Mouse (Mus musculus) forebrain, embryonic 13.5 days (tissue): ENCODE measurements at regions not wholly inside any gene's neighbourhood (a gene's known extent, or its start where the extent isn't known, plus 50 kb on each side); places are given as distances from the start of the nearest gene placed in this dataset.

Source experiments
- ATAC-seq: fragments of 200-750 bp; cut with Nextera tagmentation; 2 replicates; pipeline ENCODE4 v1.8.0; 2017
- H3K27ac ChIP-seq: fragments of 300-500 bp; sonication (generic); 2 replicates; pipeline ENCODE4 v1.5.1; 2015; ENCODE audit warnings: inconsistent platforms, mild to moderate bottlenecking, moderate library complexity
- H3K27me3 ChIP-seq: fragments of 300-500 bp; sonication (generic); 2 replicates; pipeline ENCODE4 v1.6.1; 2015; ENCODE audit warnings: mild to moderate bottlenecking, inconsistent platforms
- H3K36me3 ChIP-seq: fragments of 300-500 bp; sonication (generic); 2 replicates; pipeline ENCODE4 v1.6.1; 2015; ENCODE audit warnings: mild to moderate bottlenecking, inconsistent platforms; ENCODE audit not compliant: poor library complexity, severe bottlenecking
- H3K4me1 ChIP-seq: fragments of 300-500 bp; sonication (generic); 2 replicates; pipeline ENCODE4 v1.6.1; 2015; ENCODE audit warnings: inconsistent platforms
- H3K4me2 ChIP-seq: fragments of 300-500 bp; sonication (generic); 2 replicates; pipeline ENCODE4 v1.6.1; 2015; ENCODE audit warnings: inconsistent platforms, mild to moderate bottlenecking, moderate library complexity
- H3K4me3 ChIP-seq: fragments of 300-500 bp; sonication (generic); 2 replicates; pipeline ENCODE4 v1.5.1; 2015; ENCODE audit warnings: mild to moderate bottlenecking, inconsistent platforms
- H3K9ac ChIP-seq: fragments of 300-500 bp; sonication (generic); 2 replicates; pipeline ENCODE4 v1.6.1; 2015; ENCODE audit warnings: mild to moderate bottlenecking, inconsistent platforms
- H3K9me3 ChIP-seq: fragments of 300-500 bp; sonication (generic); replicated peaks from 2 replicates; pipeline ENCODE4 v1.6.1; 2016; ENCODE audit warnings: inconsistent platforms
- WGBS: fragments of 180-500 bp; shearing (Covaris S2); methylation state at CpG from one replicate; pipeline ENCODE4 v1.1.7; 2015; 5-methylcytosine and 5-hydroxymethylcytosine counted together

- no peak overlapping the region for H3K9ac ChIP-seq
- 89% methylated on average over 6 of the region's 6 CpGs for WGBS
- no peak overlapping the region for H3K4me3 ChIP-seq
- H3K9me3 ChIP-seq = no peaks in the 10 kb centered on the region
- no peaks in the 10 kb centered on the region for H3K27me3 ChIP-seq
- no peak overlapping the region for H3K27ac ChIP-seq
- H3K36me3 ChIP-seq = no peaks in the 10 kb centered on the region
- ATAC-seq = no peak
- H3K4me2 ChIP-seq = no peak overlapping the region
- no peaks in the 10 kb centered on the region for H3K4me1 ChIP-seq
These were observed 1048.1 kb upstream of the Tmprss15 start for GRCm38 (mm10) chr16:80138963-80139362.

- Histone ChIP-seq H3K9me3 (no peaks in the 10 kb centered on the region), H3K4me1 (no peaks in the 10 kb centered on the region)
- 0 out of 2 replicates have a peak, but pooled peaks have one; percentile 8 for ATAC-seq
These were observed 1047.3 kb upstream of the Tmprss15 start for GRCm38 (mm10) chr16:80138230-80138629.

More at GRCm38 (mm10) chr16:80138230-80138629, 1047.3 kb upstream of the Tmprss15 start:
- WGBS = 96% methylated on average over 2 of the region's 2 CpGs
- Histone ChIP-seq H3K36me3 (no peaks in the 10 kb centered on the region), H3K4me2 (no peak overlapping the region), H3K9ac (no peak overlapping the region), H3K4me3 (no peak overlapping the region), H3K27me3 (no peaks in the 10 kb centered on the region), H3K27ac (no peak overlapping the region)
